Mouse (Mus musculus) limb, embryonic 14.5 days (tissue): ENCODE results near the gene Mrpl58. TPM values are rescaled to one million over a fixed set of nuclear protein-coding genes. Genes with fewer than 3 reads are reported as not detected.
A peak's percentile ranks its signal among the peaks of the same experiment; 100 is the strongest.

Experiments used
- ATAC-seq: fragments of 200-750 bp; cut with Nextera tagmentation; 2 replicates; pipeline ENCODE4 v1.8.0; 2017; ENCODE audit warnings: low read depth, moderate number of reproducible peaks, moderate TSS enrichment; ENCODE audit not compliant: low FRiP score
- DNase-seq: peaks from one replicate; pipeline ENCODE4 v3.0.0-alpha.2; 2015; ENCODE audit warnings: low spot score
- H3K27ac ChIP-seq: fragments of 300-500 bp; sonication (generic); replicated peaks from 2 replicates; pipeline ENCODE4 v1.5.1; 2014; ENCODE audit warnings: low read depth, mild to moderate bottlenecking, low read length, moderate library complexity, mixed read lengths
- H3K27me3 ChIP-seq: fragments of 300-500 bp; sonication (generic); 2 replicates; pipeline ENCODE4 v1.6.1; 2014; ENCODE audit warnings: low read length, mixed read lengths; ENCODE audit not compliant: control insufficient read depth, insufficient read depth
- H3K36me3 ChIP-seq: fragments of 300-500 bp; sonication (generic); 2 replicates; pipeline ENCODE4 v1.6.1; 2014; ENCODE audit warnings: mild to moderate bottlenecking, low read length, moderate library complexity, mixed read lengths; ENCODE audit not compliant: control insufficient read depth, insufficient read depth
- H3K4me1 ChIP-seq: fragments of 300-500 bp; sonication (generic); 2 replicates; pipeline ENCODE4 v1.6.1; 2014; ENCODE audit warnings: antibody characterized with exemption, low read length, mixed read lengths; ENCODE audit not compliant: control insufficient read depth, insufficient read depth
- H3K4me2 ChIP-seq: fragments of 300-500 bp; sonication (generic); replicated peaks from 2 replicates; pipeline ENCODE4 v1.6.1; 2014; ENCODE audit warnings: low read depth, mild to moderate bottlenecking, low read length, moderate library complexity; ENCODE audit not compliant: severe bottlenecking
- H3K4me3 ChIP-seq: fragments of 300-500 bp; sonication (generic); replicated peaks from 2 replicates; pipeline ENCODE4 v1.5.1; 2014; ENCODE audit warnings: low read length
- H3K9ac ChIP-seq: fragments of 300-500 bp; sonication (generic); 2 replicates; pipeline ENCODE4 v1.6.1; 2014; ENCODE audit warnings: mild to moderate bottlenecking, low read depth, low read length, moderate library complexity; ENCODE audit not compliant: severe bottlenecking
- H3K9me3 ChIP-seq: fragments of 300-500 bp; sonication (generic); 2 replicates; pipeline ENCODE4 v1.6.1; 2016; ENCODE audit warnings: low read length; ENCODE audit not compliant: control insufficient read depth
- POLR2A ChIP-seq: fragments of 200-500 bp; IDR thresholded peaks from 2 replicates; pipeline ENCODE4 v1.8.0; 2012; ENCODE audit warnings: inconsistent platforms, mild to moderate bottlenecking, moderate library complexity, borderline replicate concordance; ENCODE audit not compliant: insufficient read depth, insufficient read length; ENCODE audit errors: extremely low read depth
- WGBS: fragments of 180-500 bp; shearing (Covaris S2); extraction: QIAGEN DNeasy Blood & Tissue Kit; methylation state at CpG from one replicate; pipeline ENCODE4 v1.1.7; 2014; 5-methylcytosine and 5-hydroxymethylcytosine counted together
- polyA plus RNA-seq, 2 experiments: library from polyadenylated mRNA; depleted of rRNA in 1 of 2; stranded (reverse) in 1 of 2; unstranded in 1 of 2; fragments of >200 nt; fragmentation: Nextera tagmentation in 1 of 2; extraction: Ambion mirVana in 1 of 2; gene quantifications; 2 replicates each; pipeline versions ENCODE4 v1.2.1 to v1.2.3; 2012 to 2014

Gene Mrpl58
- polyA plus RNA-seq, 2 experiments, result 92.2 to 169 TPM

- TF ChIP-seq POLR2A, result no peak
- Histone ChIP-seq H3K27me3 (no peaks in the 10 kb centered on the region), H3K27ac (no peak overlapping the region), H3K4me2 (no peak overlapping the region), H3K4me3 (no peak overlapping the region), H3K4me1 (peaks cover 8% of the 10 kb centered on the region), H3K9me3 (no peaks in the 10 kb centered on the region), H3K9ac (no peak overlapping the region), H3K36me3 (peaks cover 39% of the 10 kb centered on the region)
- 89% methylated on average over 6 of the region's 6 CpGs for WGBS
- ATAC-seq (no peak), DNase-seq (no peak)
Observed at GRCm38 (mm10) chr11:115408266-115408920, 4.8 kb downstream of the Mrpl58 start.

GRCm38 (mm10) chr11:115409556-115409955, 6.0 kb downstream of the Mrpl58 start:
- Histone ChIP-seq H3K9ac (no peak overlapping the region), H3K36me3 (peaks cover 39% of the 10 kb centered on the region), H3K27ac (no peak overlapping the region), H3K4me1 (peaks cover 4% of the 10 kb centered on the region), H3K27me3 (no peaks in the 10 kb centered on the region), H3K9me3 (no peaks in the 10 kb centered on the region), H3K4me3 (no peak overlapping the region), H3K4me2 (no peak overlapping the region)
- ATAC-seq (no peak), DNase-seq (no peak)
- no peak for TF ChIP-seq POLR2A
- WGBS, result 87% methylated on average over 7 of the region's 7 CpGs

GRCm38 (mm10) chr11:115419531-115420237, 16.1 kb downstream of the Mrpl58 start, which contains the start of the genes Atp5h and Kctd2:
Gene Atp5h, minus strand, starts transcription at chr11:115419962.
Gene Kctd2, plus strand, starts transcription at chr11:115420128.
- H3K36me3 ChIP-seq, result peaks cover 41% of the 10 kb centered on the region
- ATAC-seq (peak; percentile 99), DNase-seq (peak; percentile 98)
- no peaks in the 10 kb centered on the region for H3K27me3 ChIP-seq
- no peaks in the 10 kb centered on the region for H3K9me3 ChIP-seq
- peak within 1 kb of the TSS; percentile 94 for H3K4me2 ChIP-seq
- peak within 1 kb of the TSS; percentile 84 for H3K27ac ChIP-seq
- peak within 1 kb of the TSS; percentile 94 for H3K9ac ChIP-seq
- peak within 1 kb of the TSS; percentile 65 for H3K4me3 ChIP-seq
- WGBS, result 3% methylated on average over 37 of the region's 56 CpGs
- H3K4me1 ChIP-seq, result peaks cover 16% of the 10 kb centered on the region
- TF ChIP-seq POLR2A, result peak; percentile 49

GRCm38 (mm10) chr11:115420336-115421190, 17.0 kb downstream of the Mrpl58 start:
- Histone ChIP-seq H3K9ac (peak overlapping the region; percentile 94), H3K27ac (peak overlapping the region; percentile 84), H3K4me3 (peak overlapping the region; percentile 65), H3K9me3 (no peaks in the 10 kb centered on the region), H3K4me2 (peak overlapping the region; percentile 94), H3K36me3 (peaks cover 42% of the 10 kb centered on the region), H3K4me1 (peaks cover 16% of the 10 kb centered on the region), H3K27me3 (no peaks in the 10 kb centered on the region)
- peak; percentile 47 for ATAC-seq
- under 1% methylated on average over 41 of the region's 45 CpGs for WGBS
- TF ChIP-seq POLR2A, result no peak
- peak; percentile 46 for DNase-seq

- H3K4me1 ChIP-seq, result peaks cover 16% of the 10 kb centered on the region
- no peak for TF ChIP-seq POLR2A
- no peaks in the 10 kb centered on the region for H3K27me3 ChIP-seq
- WGBS, result 41% methylated on average over 1 of the region's 1 CpGs
- ATAC-seq, result no peak
- H3K27ac ChIP-seq, result no peak overlapping the region
- no peaks in the 10 kb centered on the region for H3K9me3 ChIP-seq
- H3K4me2 ChIP-seq, result peak overlapping the region; percentile 94
- no peak for DNase-seq
- H3K4me3 ChIP-seq, result peak overlapping the region; percentile 65; the same call in 1 of the 2 replicates
- no peak overlapping the region for H3K9ac ChIP-seq
- H3K36me3 ChIP-seq, result peaks cover 42% of the 10 kb centered on the region
Observed at GRCm38 (mm10) chr11:115421328-115421727, 17.8 kb downstream of the Mrpl58 start.
